Mouse (Mus musculus) midbrain, postnatal 0 days (tissue): ENCODE measurements around the gene Atp5mpl. TPM values are rescaled to one million over a fixed set of nuclear protein-coding genes. Genes with fewer than 3 reads are reported as not detected.

Experiments used
- ATAC-seq: fragments of 200-750 bp; cut with Nextera tagmentation; 2 replicates; pipeline ENCODE4 v1.8.0; 2017; ENCODE audit warnings: moderate number of reproducible peaks, mild to moderate bottlenecking, moderate TSS enrichment, moderate library complexity; ENCODE audit not compliant: low FRiP score
- DNase-seq: peaks from one replicate; pipeline ENCODE4 v3.0.0-alpha.2; 2015; ENCODE audit warnings: low spot score
- H3K27ac ChIP-seq: fragments of 300-500 bp; sonication (generic); 2 replicates; pipeline ENCODE4 v1.5.1; 2014; ENCODE audit warnings: low read depth, mild to moderate bottlenecking, low read length, mixed read lengths
- H3K27me3 ChIP-seq: fragments of 300-500 bp; sonication (generic); 2 replicates; pipeline ENCODE4 v1.6.1; 2014; ENCODE audit warnings: low read length, control low read depth, mixed read lengths; ENCODE audit not compliant: insufficient read depth
- H3K36me3 ChIP-seq: fragments of 300-500 bp; sonication (generic); 2 replicates; pipeline ENCODE4 v1.6.1; 2014; ENCODE audit warnings: low read length, control low read depth, mixed read lengths; ENCODE audit not compliant: insufficient read depth
- H3K4me1 ChIP-seq: fragments of 300-500 bp; sonication (generic); 2 replicates; pipeline ENCODE4 v1.6.1; 2014; ENCODE audit warnings: mild to moderate bottlenecking, control low read depth, antibody characterized with exemption, low read length, mixed read lengths; ENCODE audit not compliant: insufficient read depth
- H3K4me2 ChIP-seq: fragments of 300-500 bp; sonication (generic); 2 replicates; pipeline ENCODE4 v1.6.1; 2014; ENCODE audit warnings: low read depth, mild to moderate bottlenecking, low read length, mixed read lengths; ENCODE audit not compliant: poor library complexity, severe bottlenecking
- H3K4me3 ChIP-seq: fragments of 300-500 bp; sonication (generic); 2 replicates; pipeline ENCODE4 v1.5.1; 2014; ENCODE audit warnings: low read depth, mild to moderate bottlenecking, low read length, moderate library complexity
- H3K9ac ChIP-seq: fragments of 300-500 bp; sonication (generic); replicated peaks from 2 replicates; pipeline ENCODE4 v1.6.1; 2014; ENCODE audit warnings: mild to moderate bottlenecking, low read length, moderate library complexity, mixed read lengths; ENCODE audit not compliant: poor library complexity, severe bottlenecking
- H3K9me3 ChIP-seq: fragments of 300-500 bp; sonication (generic); 2 replicates; pipeline ENCODE4 v1.6.1; 2016; ENCODE audit warnings: low read length, control low read depth
- CTCF ChIP-seq: IDR thresholded peaks from 2 replicates; pipeline ENCODE4 v1.5.1; 2016; ENCODE audit warnings: antibody characterized with exemption, mild to moderate bottlenecking
- WGBS: fragments of 180-500 bp; shearing (Covaris S2); extraction: QIAGEN DNeasy Blood & Tissue Kit; methylation state at CpG from one replicate; pipeline ENCODE4 v1.1.7; 2014; 5-methylcytosine and 5-hydroxymethylcytosine counted together
- polyA plus RNA-seq: library from polyadenylated mRNA; unstranded; fragments of >200 nt; fragmentation: Nextera tagmentation; extraction: Ambion mirVana; gene quantifications from 2 replicates; pipeline ENCODE4 v1.2.1, GENCODE M21; 2015
- total RNA-seq: library from RNA; depleted of rRNA; stranded (reverse); fragments of >200 nt; gene quantifications from 2 replicates; pipeline ENCODE4 v1.2.3, GENCODE M21; 2014; rRNA removed

Atp5mpl gene
- total RNA-seq, result 172 and 371 TPM in 2 replicates
- polyA plus RNA-seq, result 836 and 886 TPM in 2 replicates

DNA sequence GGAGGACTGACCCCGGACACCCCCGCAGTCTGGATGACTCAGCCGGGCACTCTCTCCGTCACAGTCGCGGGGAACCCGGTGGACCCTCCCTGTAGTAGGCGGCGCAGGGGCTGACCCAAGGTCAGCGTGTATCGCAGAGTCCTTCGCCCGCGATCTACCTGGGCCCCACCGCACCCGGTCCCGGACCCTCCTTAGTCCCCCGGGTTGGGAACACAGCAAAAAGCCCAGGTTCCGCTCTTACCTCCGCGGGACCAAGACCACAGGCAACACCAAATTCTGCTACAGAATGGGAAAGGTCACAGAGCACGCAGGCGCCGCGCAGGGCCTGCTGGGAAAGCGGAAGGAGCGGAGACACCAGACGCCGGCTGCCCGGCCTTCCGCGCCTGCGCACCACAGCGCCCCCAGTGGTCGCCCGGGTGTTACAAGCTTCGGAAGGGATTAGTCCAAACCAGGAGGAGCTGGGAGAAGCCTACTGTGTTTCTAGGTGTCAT lies at the start of gene Atp5mpl:
Gene Atp5mpl (minus strand): TSS at position 295 of the 491 bp plus-strand sequence.
- peak; percentile 91 for ATAC-seq

GRCm38 (mm10) chr12:112016346-112016745 lies 49.6 kb upstream of the Atp5mpl start:
- no peak overlapping the region for H3K9ac ChIP-seq
- ATAC-seq (no peak), DNase-seq (no peak)
- H3K9me3 ChIP-seq, result no peaks in the 10 kb centered on the region
- H3K4me1 ChIP-seq, result no peaks in the 10 kb centered on the region
- H3K4me2 ChIP-seq, result no peak overlapping the region
- no peak overlapping the region for H3K27ac ChIP-seq
- 83% methylated on average over 4 of the region's 4 CpGs for WGBS
- no peak overlapping the region for H3K4me3 ChIP-seq
- no peak for TF ChIP-seq CTCF
- no peaks in the 10 kb centered on the region for H3K36me3 ChIP-seq
- no peaks in the 10 kb centered on the region for H3K27me3 ChIP-seq

More for the DNA sequence above, at the start of gene Atp5mpl:
- H3K9me3 ChIP-seq, result no peaks in the 10 kb centered on the region
- peak; percentile 95 for DNase-seq
- H3K4me1 ChIP-seq, result peaks cover 12% of the 10 kb centered on the region; the same call in 1 of the 2 replicates
- peak within 1 kb of the TSS; percentile 85 for H3K9ac ChIP-seq
- TF ChIP-seq CTCF, result peak; percentile 98
- H3K36me3 ChIP-seq, result peaks cover 10% of the 10 kb centered on the region
- H3K27me3 ChIP-seq, result no peaks in the 10 kb centered on the region
- under 1% methylated on average over 37 of the region's 37 CpGs for WGBS
- peak within 1 kb of the TSS; percentile 86 for H3K4me2 ChIP-seq
- H3K4me3 ChIP-seq, result peak within 1 kb of the TSS; percentile 71
- H3K27ac ChIP-seq, result peak within 1 kb of the TSS; percentile 47

DNA sequence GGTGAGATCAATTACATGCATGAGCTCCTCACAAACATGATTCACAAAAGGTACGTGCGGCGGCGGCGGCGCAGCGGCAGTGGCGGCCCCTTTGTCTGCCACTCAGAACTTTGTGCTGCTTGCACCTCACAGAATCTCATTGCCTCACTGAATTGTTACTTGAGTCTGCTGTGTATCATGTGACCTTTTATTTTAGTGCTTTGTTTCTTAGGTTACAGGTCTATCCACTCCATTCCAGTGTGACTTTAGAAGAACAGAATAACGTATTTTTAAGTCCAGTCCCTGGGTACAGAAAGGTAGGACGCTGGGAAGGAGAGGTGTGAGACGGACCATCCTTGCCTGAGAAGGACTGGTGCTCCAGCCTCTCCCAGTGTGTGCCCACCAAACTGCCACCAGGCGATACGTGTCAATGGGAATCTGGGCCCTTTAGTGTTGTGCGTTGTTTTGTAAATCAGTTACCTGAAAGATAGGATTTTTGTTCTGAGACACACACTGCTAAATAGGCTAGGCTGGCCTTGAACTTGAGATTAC lies 46.6 kb upstream of the Atp5mpl start:
- Histone ChIP-seq H3K36me3 (no peaks in the 10 kb centered on the region), H3K4me1 (no peaks in the 10 kb centered on the region), H3K9ac (no peak overlapping the region; the same call in 1 of the 2 replicates), H3K4me3 (no peak overlapping the region), H3K9me3 (no peaks in the 10 kb centered on the region), H3K4me2 (peak overlapping the region; percentile 23; the same call in 1 of the 2 replicates), H3K27ac (no peak overlapping the region), H3K27me3 (no peaks in the 10 kb centered on the region)
- ATAC-seq (no peak), DNase-seq (no peak)
- TF ChIP-seq CTCF, result no peak
- WGBS, result 18% methylated on average over 14 of the region's 14 CpGs

GRCm38 (mm10) chr12:112012511-112013270 lies 45.9 kb upstream of the Atp5mpl start:
- Histone ChIP-seq H3K4me2 (peak overlapping the region; percentile 23), H3K36me3 (no peaks in the 10 kb centered on the region), H3K27me3 (no peaks in the 10 kb centered on the region), H3K9ac (no peak overlapping the region; the same call in 1 of the 2 replicates), H3K4me1 (no peaks in the 10 kb centered on the region), H3K27ac (no peak overlapping the region), H3K4me3 (no peak overlapping the region), H3K9me3 (no peaks in the 10 kb centered on the region)
- 19% methylated on average over 11 of the region's 12 CpGs for WGBS
- no peak for TF ChIP-seq CTCF
- ATAC-seq (no peak), DNase-seq (no peak)

- TF ChIP-seq CTCF, result peak; percentile 87
- WGBS, result 16% methylated on average over 8 of the region's 8 CpGs
- no peak overlapping the region for H3K27ac ChIP-seq
- H3K9ac ChIP-seq, result no peak overlapping the region
- no peaks in the 10 kb centered on the region for H3K27me3 ChIP-seq
- no peaks in the 10 kb centered on the region for H3K9me3 ChIP-seq
- peak; percentile 89 for DNase-seq
- no peak overlapping the region for H3K4me3 ChIP-seq
- H3K36me3 ChIP-seq, result no peaks in the 10 kb centered on the region
- no peak overlapping the region for H3K4me2 ChIP-seq
- ATAC-seq, result peak; percentile 38; the same call in 1 of the 2 replicates
- H3K4me1 ChIP-seq, result no peaks in the 10 kb centered on the region
These were observed 34.4 kb upstream of the Atp5mpl start for GRCm38 (mm10) chr12:112001223-112001622.

DNA sequence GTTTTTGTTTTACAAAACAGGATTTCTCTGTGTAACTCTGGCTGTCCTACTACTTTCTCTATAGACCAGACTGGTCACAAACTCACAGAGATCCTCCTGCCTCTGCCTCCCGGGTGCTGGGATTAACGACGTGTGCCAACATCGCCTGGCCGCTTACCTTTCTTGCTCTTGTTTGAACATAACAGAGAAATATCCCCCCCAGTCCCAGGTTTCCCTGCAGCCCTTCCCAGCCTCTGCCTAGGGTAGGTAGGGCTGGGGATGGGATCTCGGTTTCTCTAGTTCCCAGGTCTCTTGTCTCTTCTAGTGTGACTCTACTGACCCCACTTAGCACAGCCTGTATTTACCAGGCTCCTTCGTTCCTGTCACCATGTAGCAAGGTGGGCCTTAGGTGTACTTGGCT lies 33.0 kb upstream of the Atp5mpl start:
- no peak for TF ChIP-seq CTCF
- H3K9me3 ChIP-seq, result no peaks in the 10 kb centered on the region
- WGBS, result 93% methylated on average over 7 of the region's 7 CpGs
- no peak overlapping the region for H3K4me3 ChIP-seq
- H3K4me2 ChIP-seq, result no peak overlapping the region
- no peak for DNase-seq
- no peaks in the 10 kb centered on the region for H3K4me1 ChIP-seq
- H3K36me3 ChIP-seq, result no peaks in the 10 kb centered on the region
- no peak for ATAC-seq
- H3K27me3 ChIP-seq, result no peaks in the 10 kb centered on the region
- no peak overlapping the region for H3K27ac ChIP-seq
- H3K9ac ChIP-seq, result no peak overlapping the region
